Mouse (Mus musculus) left cerebral cortex, adult 2 months (tissue): ENCODE measurements around the gene Add2. TPM values are rescaled to one million over a fixed set of nuclear protein-coding genes. Genes with fewer than 3 reads are reported as not detected.
A peak's percentile ranks its signal among the peaks of the same experiment; 100 is the strongest.

Source experiments
- DNase-seq, 2 experiments: peaks; one replicate each; pipeline ENCODE4 v3.0.0; 2021 to 2022; ENCODE audit warnings: low spot score in 2 of 2, mixed read lengths in 1 of 2; ENCODE audit errors: extremely low spot score in 1 of 2
- H3K27ac ChIP-seq: fragments of 200-600 bp; 2 replicates; pipeline ENCODE4 v1.8.1; 2022
- H3K4me3 ChIP-seq: fragments of 200-600 bp; 2 replicates; pipeline ENCODE4 v1.8.1; 2022
- CTCF ChIP-seq: fragments of 200-600 bp; IDR thresholded peaks from 2 replicates; pipeline ENCODE4 v1.8.1; 2022; ENCODE audit warnings: antibody characterized with exemption, mild to moderate bottlenecking, moderate library complexity
- intact Hi-C: fragments of 180-260 bp; cut with DNase I; formaldehyde crosslinking; loops from one replicate; pipeline ENCODE4 v1.15.1; 2025
- total RNA-seq, 2 experiments: library from RNA; stranded (reverse); gene quantifications; 2 replicates each; pipeline ENCODE4 v1.2.3; 2021

Add2 gene
- total RNA-seq, 2 experiments from 2014 or later: 222 to 223 TPM

GRCm38 (mm10) chr6:86087813-86088212 is 59.3 kb downstream of the Add2 start:
- DNase-seq: no peak
- intact Hi-C loops: loop anchor here (2.0 kb wide), 2 partner anchors 39 to 59 kb away; partner anchors contain the start of gene Add2
- Histone ChIP-seq H3K27ac (peak overlapping the region; percentile 89), H3K4me3 (no peak overlapping the region)
- TF ChIP-seq CTCF: no peak

GRCm38 (mm10) chr6:86094202-86094838 is 65.8 kb downstream of the Add2 start:
- no peak for DNase-seq

GRCm38 (mm10) chr6:86095518-86095917 is 67.0 kb downstream of the Add2 start:
- intact Hi-C loops: no loop called here
- no peak for TF ChIP-seq CTCF
- H3K27ac ChIP-seq: peak overlapping the region; percentile 47
- H3K4me3 ChIP-seq: no peak overlapping the region
- no peak for DNase-seq

More at GRCm38 (mm10) chr6:86094202-86094838, 65.8 kb downstream of the Add2 start:
- TF ChIP-seq CTCF: no peak
- intact Hi-C loops: no loop called here
- Histone ChIP-seq H3K4me3 (no peak overlapping the region), H3K27ac (no peak overlapping the region)

GRCm38 (mm10) chr6:86096733-86097132 is 68.3 kb downstream of the Add2 start:
- TF ChIP-seq CTCF: peak; percentile 13
- peak overlapping the region; percentile 85 for H3K27ac ChIP-seq
- intact Hi-C loops: loop anchor here (2.0 kb wide), 1 partner anchor 58 kb away; no protein-coding TSS in a partner anchor
- no peak overlapping the region for H3K4me3 ChIP-seq
- no peak for DNase-seq

- no peak for TF ChIP-seq CTCF
- Histone ChIP-seq H3K27ac (peak overlapping the region; percentile 85), H3K4me3 (no peak overlapping the region)
- intact Hi-C loops: loop anchor here (2.0 kb wide), 1 partner anchor 58 kb away; no protein-coding TSS in a partner anchor
- DNase-seq: no peak
These were observed 68.7 kb downstream of the Add2 start for GRCm38 (mm10) chr6:86097155-86097554.

- peak; percentile 41 for TF ChIP-seq CTCF
- H3K27ac ChIP-seq: peak overlapping the region; percentile 48; the same call in 1 of the 2 replicates
- intact Hi-C loops: no loop called here
- no peak for DNase-seq
- H3K4me3 ChIP-seq: no peak overlapping the region
These were observed 70.5 kb downstream of the Add2 start for GRCm38 (mm10) chr6:86099003-86099402.

- Histone ChIP-seq H3K27ac (peak overlapping the region; percentile 93), H3K4me3 (no peak overlapping the region)
- no peak for DNase-seq
- TF ChIP-seq CTCF: no peak
- intact Hi-C loops: loop anchor here (5.0 kb wide), 1 partner anchor 34 kb away; no protein-coding TSS in a partner anchor
These were observed 73.0 kb downstream of the Add2 start for GRCm38 (mm10) chr6:86101451-86101850.

GRCm38 (mm10) chr6:86102874-86103273 is 74.4 kb downstream of the Add2 start:
- peak; percentile 68 to 69 for DNase-seq
- no peak for TF ChIP-seq CTCF
- intact Hi-C loops: loop anchor here (2.0 to 5.0 kb wide), 2 partner anchors 36 to 74 kb away; partner anchors contain the start of gene Add2
- Histone ChIP-seq H3K27ac (peak overlapping the region; percentile 93), H3K4me3 (no peak overlapping the region)

GRCm38 (mm10) chr6:86103614-86104013 is 75.1 kb downstream of the Add2 start:
- no peak for TF ChIP-seq CTCF
- no peak overlapping the region for H3K4me3 ChIP-seq
- intact Hi-C loops: loop anchor here (2.0 to 5.0 kb wide), 2 partner anchors 36 to 75 kb away; partner anchors contain the start of gene Add2
- DNase-seq: no peak
- peak overlapping the region; percentile 93 for H3K27ac ChIP-seq

- Histone ChIP-seq H3K4me3 (no peak overlapping the region), H3K27ac (peak overlapping the region; percentile 93)
- intact Hi-C loops: loop anchor here (5.0 kb wide), 1 partner anchor 37 kb away; no protein-coding TSS in a partner anchor
- no peak for TF ChIP-seq CTCF
- DNase-seq: no peak
These were observed 76.2 kb downstream of the Add2 start for GRCm38 (mm10) chr6:86104719-86105118.

GRCm38 (mm10) chr6:86106045-86106444 is 77.6 kb downstream of the Add2 start:
- no peak for DNase-seq
- Histone ChIP-seq H3K27ac (no peak overlapping the region), H3K4me3 (no peak overlapping the region)
- intact Hi-C loops: no loop called here
- no peak for TF ChIP-seq CTCF

GRCm38 (mm10) chr6:86107101-86107500 is 78.6 kb downstream of the Add2 start:
- no peak for TF ChIP-seq CTCF
- intact Hi-C loops: no loop called here
- Histone ChIP-seq H3K4me3 (no peak overlapping the region), H3K27ac (no peak overlapping the region)
- DNase-seq: no peak
